Mouse (Mus musculus): ENCODE measurements around the gene Ddx19b. TPM values are rescaled to one million over a fixed set of nuclear protein-coding genes. Genes with fewer than 3 reads are reported as not detected.

Gene Ddx19b
- polyA plus RNA-seq, 1 experiment from 2014 or later: 4.4 TPM

GRCm38 (mm10) chr8:111055661-111056060, 24.1 kb upstream of the Ddx19b start:
- no peaks in the 10 kb centered on the region for H3K9me3 ChIP-seq (replicated peaks; ENCODE audit: low read length)
- DNase-seq (ENCODE audit: low spot score) (no peak), ATAC-seq (replicated peaks; ENCODE audit: low FRiP score, low read depth) (0 out of 2 replicates have a peak, but pooled peaks have one; percentile 19)
- H3K4me2 ChIP-seq (ENCODE audit: low read length): no peak overlapping the region
- no peaks in the 10 kb centered on the region for H3K27me3 ChIP-seq (ENCODE audit: insufficient read depth, low read length)
- peaks cover 45% of the 10 kb centered on the region for H3K36me3 ChIP-seq (ENCODE audit: insufficient read depth, low read length)
- 61% methylated on average over 2 of the region's 2 CpGs for WGBS
- TF ChIP-seq CTCF (IDR thresholded peaks at IDR 0.05; ENCODE audit: low read depth): no peak
- no peak overlapping the region for H3K27ac ChIP-seq
- H3K4me3 ChIP-seq (replicated peaks; ENCODE audit: low read depth, low read length): no peak overlapping the region
- H3K9ac ChIP-seq (ENCODE audit: low read depth, low read length): no peak overlapping the region
- peaks cover 3% of the 10 kb centered on the region; the same call in 1 of the 2 replicates for H3K4me1 ChIP-seq (replicated peaks; ENCODE audit: insufficient read depth, low read length)

- peaks cover 3% of the 10 kb centered on the region; the same call in 1 of the 2 replicates for H3K4me1 ChIP-seq (replicated peaks; ENCODE audit: insufficient read depth, low read length)
- no peak for ATAC-seq (replicated peaks; ENCODE audit: low FRiP score, low read depth)
- H3K4me2 ChIP-seq (ENCODE audit: low read length): no peak overlapping the region
- TF ChIP-seq CTCF (IDR thresholded peaks at IDR 0.05; ENCODE audit: low read depth): no peak
- H3K27me3 ChIP-seq (ENCODE audit: insufficient read depth, low read length): no peaks in the 10 kb centered on the region
- H3K9ac ChIP-seq (ENCODE audit: low read depth, low read length): no peak overlapping the region
- no peak for DNase-seq (ENCODE audit: low spot score)
- H3K27ac ChIP-seq: no peak overlapping the region
- H3K9me3 ChIP-seq (replicated peaks; ENCODE audit: low read length): no peaks in the 10 kb centered on the region
- peaks cover 50% of the 10 kb centered on the region for H3K36me3 ChIP-seq (ENCODE audit: insufficient read depth, low read length)
- H3K4me3 ChIP-seq (replicated peaks; ENCODE audit: low read depth, low read length): no peak overlapping the region
- WGBS: 90% methylated on average over 17 of the region's 17 CpGs
These were observed 23.6 kb upstream of the Ddx19b start for GRCm38 (mm10) chr8:111055031-111055634.

GRCm38 (mm10) chr8:111053827-111054518, 22.4 kb upstream of the Ddx19b start:
- WGBS: 95% methylated on average over 12 of the region's 12 CpGs
- H3K27me3 ChIP-seq (ENCODE audit: insufficient read depth, low read length): no peaks in the 10 kb centered on the region
- no peaks in the 10 kb centered on the region for H3K9me3 ChIP-seq (replicated peaks; ENCODE audit: low read length)
- no peak; the same call in 1 of the 2 replicates for TF ChIP-seq CTCF (IDR thresholded peaks at IDR 0.05; ENCODE audit: low read depth)
- DNase-seq (ENCODE audit: low spot score) (no peak), ATAC-seq (replicated peaks; ENCODE audit: low FRiP score, low read depth) (no peak)
- H3K4me2 ChIP-seq (ENCODE audit: low read length): no peak overlapping the region
- H3K4me3 ChIP-seq (replicated peaks; ENCODE audit: low read depth, low read length): no peak overlapping the region
- H3K9ac ChIP-seq (ENCODE audit: low read depth, low read length): no peak overlapping the region
- H3K4me1 ChIP-seq (replicated peaks; ENCODE audit: insufficient read depth, low read length): peaks cover 3% of the 10 kb centered on the region; the same call in 1 of the 2 replicates
- no peak overlapping the region for H3K27ac ChIP-seq
- peaks cover 61% of the 10 kb centered on the region for H3K36me3 ChIP-seq (ENCODE audit: insufficient read depth, low read length)

- Histone ChIP-seq H3K27me3 (ENCODE audit: insufficient read depth, low read length) (no peaks in the 10 kb centered on the region), H3K4me3 (replicated peaks; ENCODE audit: low read depth, low read length) (no peak overlapping the region), H3K36me3 (ENCODE audit: insufficient read depth, low read length) (peaks cover 90% of the 10 kb centered on the region), H3K9ac (ENCODE audit: low read depth, low read length) (no peak overlapping the region), H3K9me3 (replicated peaks; ENCODE audit: low read length) (no peaks in the 10 kb centered on the region), H3K4me2 (ENCODE audit: low read length) (no peak overlapping the region), H3K27ac (no peak overlapping the region), H3K4me1 (replicated peaks; ENCODE audit: insufficient read depth, low read length) (no peaks in the 10 kb centered on the region)
- DNase-seq (ENCODE audit: low spot score) (no peak), ATAC-seq (replicated peaks; ENCODE audit: low FRiP score, low read depth) (no peak)
- no peak for TF ChIP-seq CTCF (IDR thresholded peaks at IDR 0.05; ENCODE audit: low read depth)
- WGBS: 96% methylated on average over 7 of the region's 7 CpGs
These were observed 17.6 kb upstream of the Ddx19b start for GRCm38 (mm10) chr8:111049106-111049505.

- Histone ChIP-seq H3K4me3 (replicated peaks; ENCODE audit: low read depth, low read length) (no peak overlapping the region), H3K27me3 (ENCODE audit: insufficient read depth, low read length) (no peaks in the 10 kb centered on the region), H3K9ac (ENCODE audit: low read depth, low read length) (no peak overlapping the region), H3K4me1 (replicated peaks; ENCODE audit: insufficient read depth, low read length) (no peaks in the 10 kb centered on the region), H3K4me2 (ENCODE audit: low read length) (no peak overlapping the region), H3K27ac (no peak overlapping the region), H3K9me3 (replicated peaks; ENCODE audit: low read length) (no peaks in the 10 kb centered on the region), H3K36me3 (ENCODE audit: insufficient read depth, low read length) (peaks cover 89% of the 10 kb centered on the region)
- TF ChIP-seq CTCF (IDR thresholded peaks at IDR 0.05; ENCODE audit: low read depth): no peak
- no peak for ATAC-seq (replicated peaks; ENCODE audit: low FRiP score, low read depth)
- DNase-seq (ENCODE audit: low spot score): no peak
- WGBS: 90% methylated on average over 2 of the region's 2 CpGs
These were observed 17.1 kb upstream of the Ddx19b start for GRCm38 (mm10) chr8:111048694-111049093.

GRCm38 (mm10) chr8:111044003-111044734, 12.6 kb upstream of the Ddx19b start:
- WGBS: 55% methylated on average over 2 of the region's 2 CpGs
- TF ChIP-seq CTCF (IDR thresholded peaks at IDR 0.05; ENCODE audit: low read depth): peak; percentile 41
- Histone ChIP-seq H3K9me3 (replicated peaks; ENCODE audit: low read length) (no peaks in the 10 kb centered on the region), H3K4me1 (replicated peaks; ENCODE audit: insufficient read depth, low read length) (no peaks in the 10 kb centered on the region), H3K36me3 (ENCODE audit: insufficient read depth, low read length) (peaks cover 87% of the 10 kb centered on the region), H3K4me3 (replicated peaks; ENCODE audit: low read depth, low read length) (no peak overlapping the region), H3K27ac (no peak overlapping the region), H3K4me2 (ENCODE audit: low read length) (no peak overlapping the region), H3K27me3 (ENCODE audit: insufficient read depth, low read length) (no peaks in the 10 kb centered on the region), H3K9ac (ENCODE audit: low read depth, low read length) (no peak overlapping the region)
- no peak for DNase-seq (ENCODE audit: low spot score)
- no peak for ATAC-seq (replicated peaks; ENCODE audit: low FRiP score, low read depth)
